Mouse (Mus musculus) limb, embryonic 13.5 days (tissue): ENCODE measurements at regions not wholly inside any gene's neighbourhood (a gene's known extent, or its start where the extent isn't known, plus 50 kb on each side); places are given as distances from the start of the nearest gene placed in this dataset.

Source experiments
- ATAC-seq: fragments of 200-750 bp; cut with Nextera tagmentation; 2 replicates; pipeline ENCODE4 v1.8.0; 2017; ENCODE audit warnings: low read depth, moderate number of reproducible peaks, moderate TSS enrichment; ENCODE audit not compliant: low FRiP score
- H3K27ac ChIP-seq: fragments of 300-500 bp; sonication (generic); 2 replicates; pipeline ENCODE4 v1.5.1; 2015; ENCODE audit warnings: inconsistent platforms, mild to moderate bottlenecking, moderate library complexity
- H3K27me3 ChIP-seq: fragments of 300-500 bp; sonication (generic); 2 replicates; pipeline ENCODE4 v1.6.1; 2015; ENCODE audit warnings: mild to moderate bottlenecking, inconsistent platforms
- H3K36me3 ChIP-seq: fragments of 300-500 bp; sonication (generic); 2 replicates; pipeline ENCODE4 v1.6.1; 2015; ENCODE audit warnings: inconsistent platforms, mild to moderate bottlenecking, moderate library complexity
- H3K4me1 ChIP-seq: fragments of 300-500 bp; sonication (generic); 2 replicates; pipeline ENCODE4 v1.6.1; 2015; ENCODE audit warnings: inconsistent platforms
- H3K4me2 ChIP-seq: fragments of 300-500 bp; sonication (generic); replicated peaks from 2 replicates; pipeline ENCODE4 v1.6.1; 2015; ENCODE audit warnings: inconsistent platforms, mild to moderate bottlenecking, moderate library complexity
- H3K4me3 ChIP-seq: fragments of 300-500 bp; sonication (generic); 2 replicates; pipeline ENCODE4 v1.5.1; 2015; ENCODE audit warnings: moderate library complexity, mild to moderate bottlenecking, inconsistent platforms
- H3K9ac ChIP-seq: fragments of 300-500 bp; sonication (generic); 2 replicates; pipeline ENCODE4 v1.6.1; 2015; ENCODE audit warnings: mild to moderate bottlenecking, inconsistent platforms
- H3K9me3 ChIP-seq: fragments of 300-500 bp; sonication (generic); 2 replicates; pipeline ENCODE4 v1.6.1; 2016; ENCODE audit warnings: inconsistent platforms
- WGBS: fragments of 180-500 bp; shearing (Covaris S2); methylation state at CpG from one replicate; pipeline ENCODE4 v1.1.7; 2015; 5-methylcytosine and 5-hydroxymethylcytosine counted together

GRCm38 (mm10) chr10:46006319-46006718, 428.7 kb downstream of the Hace1 start:
- Histone ChIP-seq H3K27me3 (no peaks in the 10 kb centered on the region), H3K36me3 (no peaks in the 10 kb centered on the region), H3K9me3 (no peaks in the 10 kb centered on the region), H3K9ac (no peak overlapping the region), H3K4me2 (no peak overlapping the region), H3K4me1 (no peaks in the 10 kb centered on the region), H3K4me3 (no peak overlapping the region), H3K27ac (no peak overlapping the region)
- 51% methylated on average over 2 of the region's 2 CpGs for WGBS
- ATAC-seq = no peak

- H3K27me3 ChIP-seq = no peaks in the 10 kb centered on the region; the same call in 1 of the 2 replicates
- WGBS = 26% methylated on average over 12 of the region's 12 CpGs
- no peak overlapping the region for H3K9ac ChIP-seq
- peak; percentile 78 for ATAC-seq
- H3K4me2 ChIP-seq = no peak overlapping the region
- no peaks in the 10 kb centered on the region for H3K36me3 ChIP-seq
- H3K9me3 ChIP-seq = no peaks in the 10 kb centered on the region
- peaks cover 11% of the 10 kb centered on the region for H3K4me1 ChIP-seq
- H3K27ac ChIP-seq = no peak overlapping the region
- H3K4me3 ChIP-seq = no peak overlapping the region
Observed at GRCm38 (mm10) chr10:46011916-46012596, 434.4 kb downstream of the Hace1 start.

- Histone ChIP-seq H3K9ac (no peak overlapping the region), H3K4me3 (no peak overlapping the region), H3K9me3 (no peaks in the 10 kb centered on the region), H3K27ac (no peak overlapping the region), H3K27me3 (no peaks in the 10 kb centered on the region; the same call in 1 of the 2 replicates), H3K4me1 (peaks cover 11% of the 10 kb centered on the region), H3K4me2 (no peak overlapping the region), H3K36me3 (no peaks in the 10 kb centered on the region)
- 53% methylated on average over 6 of the region's 6 CpGs for WGBS
- ATAC-seq = no peak
Observed at GRCm38 (mm10) chr10:46012599-46012998, 435.0 kb downstream of the Hace1 start.

GRCm38 (mm10) chr10:46016295-46016694, 438.7 kb downstream of the Hace1 start:
- 30% methylated on average over 5 of the region's 5 CpGs for WGBS
- H3K9ac ChIP-seq = no peak overlapping the region
- ATAC-seq = peak; percentile 76
- no peak overlapping the region for H3K4me2 ChIP-seq
- peaks cover 11% of the 10 kb centered on the region for H3K4me1 ChIP-seq
- no peaks in the 10 kb centered on the region for H3K36me3 ChIP-seq
- H3K27ac ChIP-seq = peak overlapping the region; percentile 55; the same call in 1 of the 2 replicates
- H3K9me3 ChIP-seq = no peaks in the 10 kb centered on the region
- H3K27me3 ChIP-seq = no peaks in the 10 kb centered on the region; the same call in 1 of the 2 replicates
- no peak overlapping the region for H3K4me3 ChIP-seq

GRCm38 (mm10) chr10:46045474-46046093, 468.0 kb downstream of the Hace1 start:
- Histone ChIP-seq H3K9ac (no peak overlapping the region), H3K36me3 (no peaks in the 10 kb centered on the region), H3K27ac (no peak overlapping the region), H3K9me3 (no peaks in the 10 kb centered on the region), H3K4me1 (no peaks in the 10 kb centered on the region), H3K4me2 (no peak overlapping the region), H3K27me3 (no peaks in the 10 kb centered on the region), H3K4me3 (no peak overlapping the region)
- WGBS = 71% methylated on average over 6 of the region's 6 CpGs
- ATAC-seq = no peak

- no peaks in the 10 kb centered on the region for H3K27me3 ChIP-seq
- no peaks in the 10 kb centered on the region for H3K9me3 ChIP-seq
- H3K36me3 ChIP-seq = no peaks in the 10 kb centered on the region
- no peak for ATAC-seq
- no peak overlapping the region for H3K4me3 ChIP-seq
- no peak overlapping the region for H3K4me2 ChIP-seq
- H3K4me1 ChIP-seq = no peaks in the 10 kb centered on the region
- no peak overlapping the region for H3K27ac ChIP-seq
- H3K9ac ChIP-seq = no peak overlapping the region
Observed at GRCm38 (mm10) chr10:46046094-46046749, 468.6 kb downstream of the Hace1 start.

- H3K36me3 ChIP-seq = no peaks in the 10 kb centered on the region
- H3K4me2 ChIP-seq = no peak overlapping the region
- no peaks in the 10 kb centered on the region for H3K9me3 ChIP-seq
- no peak overlapping the region for H3K4me3 ChIP-seq
- H3K4me1 ChIP-seq = no peaks in the 10 kb centered on the region
- ATAC-seq = no peak
- H3K9ac ChIP-seq = no peak overlapping the region
- no peaks in the 10 kb centered on the region for H3K27me3 ChIP-seq
- 85% methylated on average over 8 of the region's 8 CpGs for WGBS
- H3K27ac ChIP-seq = no peak overlapping the region
Observed at GRCm38 (mm10) chr10:46046890-46047414, 469.3 kb downstream of the Hace1 start.

GRCm38 (mm10) chr10:46047591-46047990, 470.0 kb downstream of the Hace1 start:
- no peak for ATAC-seq
- 40% methylated on average over 4 of the region's 4 CpGs for WGBS
- Histone ChIP-seq H3K9ac (no peak overlapping the region), H3K4me1 (no peaks in the 10 kb centered on the region), H3K9me3 (no peaks in the 10 kb centered on the region), H3K4me3 (no peak overlapping the region), H3K27me3 (no peaks in the 10 kb centered on the region), H3K36me3 (no peaks in the 10 kb centered on the region), H3K4me2 (no peak overlapping the region), H3K27ac (no peak overlapping the region)

- 0 out of 2 replicates have a peak, but pooled peaks have one; percentile 51 for ATAC-seq
- H3K27me3 ChIP-seq = no peaks in the 10 kb centered on the region
- no peak overlapping the region for H3K4me3 ChIP-seq
- no peaks in the 10 kb centered on the region for H3K36me3 ChIP-seq
- H3K27ac ChIP-seq = no peak overlapping the region
- H3K9ac ChIP-seq = no peak overlapping the region
- WGBS = 34% methylated on average over 14 of the region's 14 CpGs
- no peak overlapping the region for H3K4me2 ChIP-seq
- no peaks in the 10 kb centered on the region for H3K9me3 ChIP-seq
- no peaks in the 10 kb centered on the region for H3K4me1 ChIP-seq
Observed at GRCm38 (mm10) chr10:46057362-46058198, 480.0 kb downstream of the Hace1 start.

GRCm38 (mm10) chr10:46058199-46058472, 480.5 kb downstream of the Hace1 start:
- no peaks in the 10 kb centered on the region for H3K27me3 ChIP-seq
- H3K4me3 ChIP-seq = no peak overlapping the region
- 84% methylated on average over 5 of the region's 5 CpGs for WGBS
- H3K4me1 ChIP-seq = no peaks in the 10 kb centered on the region
- no peaks in the 10 kb centered on the region for H3K36me3 ChIP-seq
- H3K9me3 ChIP-seq = no peaks in the 10 kb centered on the region
- no peak overlapping the region for H3K9ac ChIP-seq
- H3K4me2 ChIP-seq = no peak overlapping the region
- H3K27ac ChIP-seq = no peak overlapping the region
- no peak for ATAC-seq

- ATAC-seq = no peak
- 87% methylated on average over 3 of the region's 3 CpGs for WGBS
- Histone ChIP-seq H3K4me3 (no peak overlapping the region), H3K36me3 (no peaks in the 10 kb centered on the region), H3K4me2 (no peak overlapping the region), H3K9ac (no peak overlapping the region), H3K27me3 (no peaks in the 10 kb centered on the region), H3K4me1 (no peaks in the 10 kb centered on the region), H3K9me3 (no peaks in the 10 kb centered on the region), H3K27ac (no peak overlapping the region)
Observed at GRCm38 (mm10) chr10:46059285-46059684, 481.7 kb downstream of the Hace1 start.

- H3K36me3 ChIP-seq = no peaks in the 10 kb centered on the region
- no peaks in the 10 kb centered on the region for H3K27me3 ChIP-seq
- no peak overlapping the region for H3K27ac ChIP-seq
- no peak overlapping the region for H3K4me2 ChIP-seq
- ATAC-seq = no peak
- H3K4me3 ChIP-seq = no peak overlapping the region
- 84% methylated on average over 4 of the region's 4 CpGs for WGBS
- H3K9me3 ChIP-seq = no peaks in the 10 kb centered on the region
- H3K4me1 ChIP-seq = no peaks in the 10 kb centered on the region
- H3K9ac ChIP-seq = no peak overlapping the region
Observed at GRCm38 (mm10) chr10:46063831-46064230, 486.2 kb downstream of the Hace1 start.
